ENCODE assay signal across 13 mouse cellular contexts in genomic region chr9:122629171-122629904, GRCm38 (mm10).
DNase-seq lines count a peak whose midpoint lies in the region; ATAC-seq and TF ChIP-seq lines count a peak whose summit lies in the region.
"Had no signal": no experiment of that assay in that cellular context is flagged by ENCODE, and none has a peak within 500 bp of the region (broad histone marks: within the 10 kb centered on the region; RNA-seq: fewer than 3 reads in every experiment).

No protein-coding gene starts in this region.

- H3ac ChIP-seq in myocyte (ENCODE audit: control insufficient read depth, insufficient read length): no peak overlapping the region

- ATAC-seq in Patski: peak; percentile 80
- ATAC-seq in activated CD4-positive, CD25-positive, alpha-beta regulatory T cell, adult 4 months: no peak
- no peak for ATAC-seq in kidney, embryonic 14.5 days (ENCODE audit: low FRiP score, low TSS enrichment)

- POLR2A ChIA-PET in Patski (lab: Charles Lee): interaction anchor here (1.1 to 1.7 kb wide), 2 partner anchors 9 to 23 kb away, joined by 5 read pairs; no protein-coding TSS in a partner anchor

- no peak for TF ChIP-seq CTCF in layer of hippocampus, adult 2 months (conservative IDR thresholded peaks at IDR 0.05)
- TF ChIP-seq CTCF in Patski (IDR thresholded peaks at IDR 0.05): no peak

- H3K4me2 ChIP-seq in myocyte (ENCODE audit: low read depth): no peak overlapping the region
- no peak overlapping the region for H3K4me2 ChIP-seq in kidney, embryonic 14.5 days (replicated peaks; ENCODE audit: low read depth, low read length)
- H3K4me2 ChIP-seq: liver, embryonic 15.5 days had no signal

- in situ Hi-C loops in Patski (cut with MboI; ENCODE audit: low pct_unique_long_range_greater_than_20kb): loop anchor here (25.0 kb wide), 2 partner anchors 608 to 858 kb away; partner anchors contain the start of gene Limd1

- no peaks in the 10 kb centered on the region for H3K4me1 ChIP-seq in kidney, embryonic 14.5 days (ENCODE audit: control insufficient read depth, insufficient read depth, low read length)
- H3K4me1 ChIP-seq: liver, embryonic 15.5 days; megakaryocyte, embryonic 14.5 days had no signal

- WGBS in kidney, embryonic 14.5 days: 36% methylated on average over 18 of the region's 18 CpGs

- no peak overlapping the region for H3K4me3 ChIP-seq in layer of hippocampus, adult 2 months
- no peak overlapping the region for H3K4me3 ChIP-seq in myocyte
- H3K4me3 ChIP-seq in kidney, embryonic 14.5 days (ENCODE audit: low read length): no peak overlapping the region
- H3K4me3 ChIP-seq: liver, embryonic 15.5 days; megakaryocyte, embryonic 14.5 days had no signal

- peak overlapping the region; percentile 68 for H3K27ac ChIP-seq in layer of hippocampus, adult 2 months
- H3K27ac ChIP-seq in kidney, embryonic 14.5 days (ENCODE audit: low read depth, low read length): no peak overlapping the region
- H3K27ac ChIP-seq: kidney, postnatal 0 days; liver, embryonic 15.5 days had no signal

- H3K27me3 ChIP-seq in Patski (no peaks in the 10 kb centered on the region), myocyte (ENCODE audit: control insufficient read depth, insufficient read depth, insufficient read length) (no peaks in the 10 kb centered on the region)
- H3K27me3 ChIP-seq in kidney, embryonic 14.5 days (ENCODE audit: control insufficient read depth, insufficient read depth, low read length): 0 out of 2 replicates have a peak, but pooled peaks cover 2% of the 10 kb centered on the region

- H3K79me2 ChIP-seq in myocyte (ENCODE audit: control insufficient read depth, insufficient read depth): no peaks in the 10 kb centered on the region

- no peaks in the 10 kb centered on the region for H3K9me3 ChIP-seq in kidney, embryonic 14.5 days (ENCODE audit: control insufficient read depth, low read length)
- H3K9me3 ChIP-seq: liver, embryonic 15.5 days had no signal

- no peak overlapping the region for H3K9ac ChIP-seq in kidney, embryonic 14.5 days (ENCODE audit: low read depth, low read length)
- H3K9ac ChIP-seq: liver, embryonic 15.5 days had no signal

- DNase-seq in layer of hippocampus, adult 2 months (ENCODE audit: low spot score in 2 of 2): peak in 1 of 2 experiments; percentile 71
- no peak for DNase-seq in layer of hippocampus, adult 9-10 months (ENCODE audit: low spot score)
- DNase-seq in Patski (ENCODE audit: low read depth, low spot score): no peak
- peak; percentile 74 to 82 for DNase-seq in frontal cortex, postnatal 36 days (ENCODE audit: low spot score in 2 of 2)
- no peak for DNase-seq in kidney, adult 18-20 months
- DNase-seq: cerebellum, adult 11-12 months; thymus, adult 2 months had no signal

- no peaks in the 10 kb centered on the region for H3K36me3 ChIP-seq in myocyte (ENCODE audit: control insufficient read depth, insufficient read depth)
- H3K36me3 ChIP-seq in kidney, embryonic 14.5 days (ENCODE audit: control insufficient read depth, insufficient read depth, low read length): no peaks in the 10 kb centered on the region
- H3K36me3 ChIP-seq: liver, embryonic 15.5 days had no signal

- no peak for TF ChIP-seq POLR2A in myocyte (IDR thresholded peaks at IDR 0.05; ENCODE audit: insufficient read length, low read depth)

- CTCF ChIA-PET in Patski (lab: Charles Lee): interaction anchor here (2.2 kb wide), 1 partner anchor 10 kb away, joined by 8 read pairs; no protein-coding TSS in a partner anchor

TF ChIP-seq in myocyte, 11 proteins besides CTCF, POLR2A, EP300 and RAD21:
- TF ChIP-seq MYOD1 (IDR thresholded peaks at IDR 0.05; ENCODE audit: control insufficient read depth in 1 of 3, insufficient read length in 2 of 3, low read depth in 2 of 3) (peak in 2 of 3 experiments; percentile 15 to 31), MAX (IDR thresholded peaks at IDR 0.05; ENCODE audit: low read depth) (no peak)
TF ChIP-seq in myocyte: peak in this region for 1.

Comparison
In these comparisons a context has a peak if more than half of its experiments do, and no peak if none do; other contexts are left out.
1. DNase-seq: peak in frontal cortex, postnatal 36 days (2 of 2); none in layer of hippocampus, adult 9-10 months (single experiment), Patski (single experiment) and kidney, adult 18-20 months (single experiment).